Mouse (Mus musculus) adrenal gland, postnatal 0 days (tissue): ENCODE data around the gene Nlrp4a. TPM values are rescaled to one million over a fixed set of nuclear protein-coding genes. Genes with fewer than 3 reads are reported as not detected.

Source experiments
- polyA plus RNA-seq: library from polyadenylated mRNA; unstranded; fragments of >200 nt; fragmentation: Nextera tagmentation; extraction: Ambion mirVana; gene quantifications from 2 replicates; pipeline ENCODE4 v1.2.1, GENCODE M21; 2015

The Nlrp4a gene
- not detected in 2 replicates for polyA plus RNA-seq

DNA sequence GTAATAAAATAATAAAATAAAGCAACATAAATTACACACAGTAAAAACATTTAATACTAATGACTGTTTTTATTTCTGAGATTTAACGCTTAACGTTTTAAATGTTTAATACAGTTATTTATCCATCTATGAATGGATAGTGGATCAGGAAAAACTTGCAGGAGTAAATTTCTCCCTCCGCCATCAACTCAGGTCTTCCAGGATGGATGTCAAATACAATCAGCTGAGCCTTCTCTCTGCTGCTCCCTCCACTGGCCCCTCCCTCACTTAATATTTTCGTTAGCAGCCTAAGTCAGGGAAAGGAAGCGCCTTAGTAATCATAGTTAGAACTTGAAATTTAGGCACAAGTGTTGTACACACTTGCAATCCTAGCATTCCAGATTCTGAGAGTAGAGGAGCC lies at the start of gene Nlrp4a:
Gene Nlrp4a (plus strand): TSS at position 301 of the 400 bp plus-strand sequence.

DNA sequence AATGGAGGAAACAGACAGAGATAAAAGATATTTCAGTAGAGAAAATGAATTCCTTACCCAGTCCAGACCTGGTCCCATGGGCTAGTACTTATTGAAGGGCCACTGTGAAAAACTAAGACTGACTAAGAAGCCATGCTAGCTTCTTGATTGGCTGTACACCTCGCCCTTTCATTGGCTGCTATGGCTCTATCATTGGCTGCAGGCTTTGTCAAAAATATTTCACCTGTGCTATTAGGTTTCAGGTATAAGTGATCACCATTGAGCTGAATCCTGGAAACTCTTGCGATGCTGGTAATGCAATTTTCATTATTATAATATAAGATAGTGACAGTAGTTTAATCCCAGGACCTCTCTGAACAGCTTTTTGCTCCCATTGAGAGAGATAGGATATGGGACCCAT lies 31.3 kb upstream of the Nlrp4a start, which contains the start of gene Nlrp9c:
Gene Nlrp9c (minus strand): TSS at position 101 of the 400 bp plus-strand sequence.

Other genes starting within 250 kb of the Nlrp4a start
- gene Vmn1r184, start 174.8 kb upstream of the Nlrp4a start, polyA plus RNA-seq, result not detected in 2 replicates
- 0.10 and 0.13 TPM in 2 replicates for gene Cyp2a4, start 127.9 kb upstream of the Nlrp4a start, polyA plus RNA-seq
- not detected in 2 replicates for gene Nlrp9c, start 31.4 kb upstream of the Nlrp4a start, polyA plus RNA-seq
- gene Nlrp9a, start 99.9 kb downstream of the Nlrp4a start, polyA plus RNA-seq, result not detected in 2 replicates
- gene Vmn1r185, start 183.4 kb downstream of the Nlrp4a start, polyA plus RNA-seq, result not detected in 2 replicates